Mouse (Mus musculus): ENCODE measurements around the gene Gm28635. TPM values are rescaled to one million over a fixed set of nuclear protein-coding genes. Genes with fewer than 3 reads are reported as not detected.

The Gm28635 gene
- polyA plus RNA-seq (2017; shearing (Covaris generic)) = not detected

DNA sequence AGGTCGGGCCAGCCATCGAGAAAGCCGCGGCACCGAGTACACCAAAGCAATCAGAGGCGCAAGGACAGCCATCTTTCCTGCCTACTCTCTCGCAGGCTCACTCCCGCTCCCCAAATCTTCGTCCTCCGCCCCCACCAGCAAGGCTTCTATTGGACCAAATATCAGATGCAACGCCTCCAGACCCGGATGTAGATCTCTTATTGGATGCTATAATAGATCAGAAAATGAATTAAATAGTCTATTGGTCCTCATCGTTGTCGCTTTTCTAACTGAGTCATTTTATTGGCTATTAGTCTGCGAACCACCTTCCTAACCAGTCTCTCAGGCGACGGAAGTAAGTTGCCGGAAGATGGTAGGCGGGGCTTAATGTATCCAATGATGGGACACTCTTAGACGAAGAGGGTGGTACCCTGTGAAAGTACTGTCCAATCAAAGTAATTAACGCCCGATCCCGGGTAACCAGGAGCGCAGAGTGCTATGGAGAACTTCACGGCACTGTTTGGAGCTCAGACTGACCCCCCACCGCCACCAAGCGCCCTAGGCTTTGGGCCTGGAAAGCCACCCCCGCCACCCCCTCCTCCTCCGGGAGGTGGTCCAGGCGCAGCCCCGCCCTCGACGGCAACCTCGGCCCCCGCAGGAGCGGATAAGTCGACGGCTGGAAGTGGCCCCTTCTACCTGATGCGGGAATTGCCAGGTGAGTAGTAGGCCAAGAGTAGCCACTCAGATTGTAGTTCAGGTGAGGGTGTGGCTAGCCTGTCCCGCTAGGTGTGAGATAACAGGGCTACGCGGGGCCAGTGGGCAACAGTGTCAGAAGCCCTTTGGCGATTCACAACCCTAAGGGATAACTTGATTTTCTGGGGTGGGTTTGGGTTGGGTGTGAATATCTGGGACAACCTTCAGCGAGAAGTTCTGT lies at the start of gene Gm28635, which contains the start of gene Med19:
TSS of gene Gm28635 (minus strand) at position 74 of the 913 bp plus-strand sequence.
TSS of gene Med19 (plus strand) at position 435 of the 913 bp plus-strand sequence.

DNA sequence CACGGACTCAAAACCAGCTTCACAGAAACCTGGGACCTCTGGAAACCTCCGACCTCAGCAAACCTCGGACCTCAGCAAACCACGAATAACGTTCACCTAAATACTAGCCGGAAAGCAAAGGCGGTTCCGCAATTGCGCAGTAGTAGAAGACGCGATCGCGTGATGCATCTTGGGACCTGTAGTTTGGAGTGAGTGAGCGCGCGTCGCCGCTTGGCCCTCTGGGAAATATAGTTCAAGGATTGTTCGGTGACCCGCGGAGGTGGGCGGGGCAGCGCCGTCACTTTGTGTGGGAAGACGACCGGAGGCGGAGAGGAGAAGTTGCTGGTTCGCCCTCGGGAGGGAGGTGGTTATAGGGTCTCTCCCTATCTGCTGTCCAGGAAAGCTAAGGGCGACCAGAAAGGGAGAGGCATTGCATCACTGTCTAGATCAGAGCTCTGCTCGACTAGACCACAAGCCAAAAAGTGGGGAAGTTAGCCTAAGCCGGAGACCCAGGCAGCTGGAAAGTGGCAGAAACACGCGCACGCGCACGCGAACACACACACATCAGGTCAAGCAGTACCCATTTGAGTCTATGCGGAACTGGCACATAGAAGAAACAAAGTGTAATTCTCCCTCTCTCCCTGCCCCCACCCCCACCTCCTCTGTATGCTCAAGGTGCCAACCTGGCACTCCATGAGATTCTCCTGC lies 49.5 kb upstream of the Gm28635 start, which contains the start of gene Clp1:
TSS of gene Clp1 (minus strand) at position 179 of the 687 bp plus-strand sequence.

DNA sequence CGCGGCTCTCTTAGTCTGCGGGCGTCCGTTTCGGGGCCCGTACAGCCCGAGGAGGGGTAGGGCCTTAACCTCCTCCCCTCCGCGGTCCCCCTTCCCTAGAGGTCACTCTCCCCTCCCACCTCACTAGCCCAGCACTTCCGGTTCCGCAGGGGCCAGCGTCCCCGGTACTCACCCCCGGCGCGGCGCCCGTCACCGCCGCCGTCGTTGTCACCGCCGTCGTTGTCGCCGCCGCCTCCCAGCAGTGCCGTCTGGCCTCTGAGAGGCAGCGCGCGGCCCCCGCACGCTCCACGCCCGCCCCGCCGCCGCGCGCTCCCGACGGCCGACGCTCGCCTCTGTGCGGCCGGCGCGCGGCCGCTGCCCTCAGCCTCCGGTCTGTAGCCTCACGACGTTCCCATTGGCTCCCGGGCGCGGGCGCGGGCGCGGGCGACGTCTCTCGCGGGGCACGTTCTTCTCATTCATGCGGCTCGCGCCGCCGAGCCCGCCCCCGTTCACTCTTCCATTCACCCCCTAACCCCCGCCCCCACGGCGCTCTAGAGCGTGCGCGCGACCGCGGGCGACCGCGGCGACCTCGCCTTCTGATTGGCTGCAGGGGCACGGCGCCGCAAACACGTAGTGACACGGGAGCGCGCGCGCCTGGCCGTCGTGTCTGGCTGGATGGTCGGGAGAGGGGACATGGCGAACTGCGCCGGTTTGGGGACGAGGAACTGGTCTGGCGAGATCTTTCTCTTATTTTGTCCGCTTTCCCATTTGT lies 37.1 kb upstream of the Gm28635 start, which contains the start of gene Zdhhc5:
TSS of gene Zdhhc5 (minus strand) at position 370 of the 751 bp plus-strand sequence.

DNA sequence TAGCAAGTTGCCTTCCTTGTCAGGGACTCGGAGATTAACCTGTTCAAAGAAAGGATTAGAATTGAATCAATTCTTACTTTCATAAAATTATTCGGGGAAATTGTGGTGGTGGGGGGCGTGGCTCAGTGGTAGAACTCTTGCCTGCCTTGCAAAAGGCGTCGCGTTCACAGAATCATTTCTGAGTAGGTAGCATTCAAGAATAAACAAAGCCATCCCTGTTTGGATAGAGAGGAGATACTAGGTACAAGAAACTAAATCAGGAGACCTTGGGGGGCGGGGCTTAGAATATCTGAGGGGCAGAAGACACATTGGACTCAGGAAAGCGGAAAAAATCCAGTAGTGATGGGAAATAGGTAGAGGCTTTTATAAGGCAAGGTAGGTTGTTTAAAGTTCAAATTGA lies 1.2 kb upstream of the Gm28635 start, which contains the start of gene Tmx2:
TSS of gene Tmx2 (minus strand) at position 125 of the 400 bp plus-strand sequence.

DNA sequence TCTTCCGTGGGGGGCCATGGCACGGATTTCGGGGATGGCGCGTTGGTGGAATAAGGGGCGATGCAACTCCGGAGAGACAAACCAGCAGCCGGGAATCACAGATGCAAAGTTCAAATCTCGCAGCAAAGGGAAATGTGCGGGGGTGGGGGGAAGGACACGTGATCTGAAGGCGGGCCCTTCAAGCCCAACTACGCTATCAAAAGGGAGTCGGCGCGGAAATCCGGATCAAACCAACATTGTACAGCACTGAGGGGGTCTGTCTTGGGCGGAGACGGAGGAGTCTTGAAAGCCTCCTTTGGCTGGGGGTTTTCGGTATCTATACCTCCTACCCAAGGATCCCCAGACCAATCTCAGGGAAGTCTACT lies 7.3 kb downstream of the Gm28635 start, which contains the start of gene Selenoh:
TSS of gene Selenoh (minus strand) at position 202 of the 365 bp plus-strand sequence.

DNA sequence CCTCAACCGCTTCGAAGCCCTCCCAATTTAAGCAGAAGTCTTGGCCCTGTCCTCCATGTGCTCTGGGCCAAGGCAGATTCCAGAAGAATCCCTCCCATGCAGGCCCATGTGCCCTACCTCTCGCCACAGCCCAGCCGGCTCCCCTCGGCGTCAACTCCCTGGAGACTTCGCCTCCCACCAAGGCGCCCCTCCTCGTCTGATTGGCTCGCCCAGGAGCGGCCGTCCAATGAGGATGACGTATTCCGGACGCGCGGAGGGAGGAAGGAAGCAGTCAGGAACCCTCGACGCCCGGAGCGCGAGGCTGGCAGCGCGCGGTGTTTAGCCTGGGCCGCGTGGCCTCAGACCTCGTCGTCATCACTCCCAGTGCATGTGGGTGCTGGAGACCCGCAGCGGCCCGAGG lies 19.0 kb downstream of the Gm28635 start, which contains the start of gene Btbd18:
TSS of gene Btbd18 (plus strand) at position 274 of the 400 bp plus-strand sequence.

DNA sequence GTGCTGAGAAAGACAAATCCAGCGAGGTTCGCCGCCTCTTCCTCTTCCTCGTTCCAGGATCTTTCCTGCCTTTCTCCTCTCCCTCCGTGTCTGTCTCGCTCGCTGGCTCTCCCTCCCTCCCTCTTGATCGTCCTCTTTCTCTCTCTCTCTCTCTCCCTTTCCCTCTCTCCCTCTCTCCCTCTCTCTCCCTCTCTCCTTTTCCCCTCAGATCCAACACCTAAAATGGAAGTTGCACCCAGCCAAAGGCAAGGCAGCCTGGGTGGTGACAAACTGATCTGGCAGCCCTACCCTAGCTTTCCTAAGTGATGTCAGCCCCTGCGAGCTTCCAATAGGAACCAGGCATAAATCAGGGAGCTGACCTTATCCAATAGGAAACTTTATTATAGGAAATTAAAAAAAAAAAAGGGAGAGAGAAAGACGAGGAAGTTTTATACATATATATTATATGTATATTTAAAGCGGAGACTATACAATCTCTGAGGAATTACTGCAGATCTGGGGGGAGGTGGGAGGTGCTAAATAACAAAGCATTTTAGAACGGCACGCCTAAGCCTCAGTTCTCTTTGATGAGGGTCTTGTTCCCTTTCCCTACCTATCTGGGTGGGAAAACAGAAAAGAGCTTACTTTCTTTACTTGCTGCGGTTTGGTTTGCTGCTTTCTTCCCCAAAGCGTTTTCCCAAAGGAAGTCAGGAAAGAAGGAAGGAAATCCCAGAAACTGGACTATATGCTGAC lies 27.2 kb downstream of the Gm28635 start, which contains the start of gene Ctnnd1:
TSS of gene Ctnnd1 (minus strand) at position 302 of the 732 bp plus-strand sequence.

Other genes with a start within 250 kb of the Gm28635 start
- gene Tfpi, start 201.3 kb downstream of the Gm28635 start, polyA plus RNA-seq (2017; shearing (Covaris generic)) = 10 to 100 TPM in 1 of 2 experiments, 1 to 10 TPM in 1; 5.8 to 11.9 TPM
- 1 to 10 TPM in 1 of 2 experiments, under 1 TPM in 1; 0.62 to 2.2 TPM for gene Ctnnd1, start 27.3 kb downstream of the Gm28635 start, polyA plus RNA-seq (2017; shearing (Covaris generic))
- gene Btbd18, start 19.0 kb downstream of the Gm28635 start, polyA plus RNA-seq (2017; shearing (Covaris generic)) = under 1 TPM in 1 of 2 experiments, not detected in 1; 0.23 TPM
- gene Selenoh, start 7.3 kb downstream of the Gm28635 start, polyA plus RNA-seq (2017; shearing (Covaris generic)) = 100 to 1,000 TPM; 110 to 128 TPM
- gene Med19, start 361 bp upstream of the Gm28635 start, polyA plus RNA-seq (2017; shearing (Covaris generic)) = 10 to 100 TPM; 31.4 to 34.1 TPM
- gene Tmx2, start 1.1 kb upstream of the Gm28635 start, polyA plus RNA-seq (2017; shearing (Covaris generic)) = 10 to 100 TPM; 70.5 to 91.6 TPM
- gene Zdhhc5, start 37.1 kb upstream of the Gm28635 start, polyA plus RNA-seq (2017; shearing (Covaris generic)) = 10 to 100 TPM; 27.5 to 46.1 TPM
- 10 to 100 TPM; 49.8 to 53.2 TPM for gene Clp1, start 49.3 kb upstream of the Gm28635 start, polyA plus RNA-seq (2017; shearing (Covaris generic))
- gene Ypel4, start 56.0 kb upstream of the Gm28635 start, polyA plus RNA-seq (2017; shearing (Covaris generic)) = 1 to 10 TPM in 1 of 2 experiments, under 1 TPM in 1; 0.31 to 1.1 TPM
- gene Gm19426, start 65.6 kb upstream of the Gm28635 start, polyA plus RNA-seq (2017; shearing (Covaris generic)) = not detected
- gene Serping1, start 97.4 kb upstream of the Gm28635 start, polyA plus RNA-seq (2017; shearing (Covaris generic)) = not detected
- gene Ube2l6, start 120.8 kb upstream of the Gm28635 start, polyA plus RNA-seq (2017; shearing (Covaris generic)) = 10 to 100 TPM; 23.1 to 71.4 TPM
- gene Smtnl1, start 144.6 kb upstream of the Gm28635 start, polyA plus RNA-seq (2017; shearing (Covaris generic)) = under 1 TPM in 1 of 2 experiments, not detected in 1; 0.16 TPM
- 10 to 100 TPM; 21.9 to 43.6 TPM for gene Timm10, start 149.0 kb upstream of the Gm28635 start, polyA plus RNA-seq (2017; shearing (Covaris generic))
- 1 to 10 TPM; 7.3 to 8.2 TPM for gene Slc43a1, start 160.8 kb upstream of the Gm28635 start, polyA plus RNA-seq (2017; shearing (Covaris generic))
- gene Rtn4rl2, start 208.7 kb upstream of the Gm28635 start, polyA plus RNA-seq (2017; shearing (Covaris generic)) = not detected